Mouse (Mus musculus): ENCODE measurements around the gene Cacna1c. TPM values are rescaled to one million over a fixed set of nuclear protein-coding genes. Genes with fewer than 3 reads are reported as not detected.

Cacna1c gene
- polyA plus RNA-seq, 1 experiment from 2014 or later = 3.6 TPM

- Histone ChIP-seq H3K4me2 (no peak overlapping the region), H3K4me3 (no peak overlapping the region), H3K27ac (no peak overlapping the region), H3K4me1 (0 out of 2 replicates have a peak, but pooled peaks cover 3% of the 10 kb centered on the region), H3K27me3 (no peaks in the 10 kb centered on the region), H3K9ac (no peak overlapping the region), H3K36me3 (ENCODE audit: poor library complexity, severe bottlenecking) (no peaks in the 10 kb centered on the region), H3K9me3 (replicated peaks) (no peaks in the 10 kb centered on the region)
- ATAC-seq = no peak
- 75% methylated on average over 9 of the region's 9 CpGs for WGBS
Observed at GRCm38 (mm10) chr6:118989999-118990776, 206.0 kb downstream of the Cacna1c start.

DNA sequence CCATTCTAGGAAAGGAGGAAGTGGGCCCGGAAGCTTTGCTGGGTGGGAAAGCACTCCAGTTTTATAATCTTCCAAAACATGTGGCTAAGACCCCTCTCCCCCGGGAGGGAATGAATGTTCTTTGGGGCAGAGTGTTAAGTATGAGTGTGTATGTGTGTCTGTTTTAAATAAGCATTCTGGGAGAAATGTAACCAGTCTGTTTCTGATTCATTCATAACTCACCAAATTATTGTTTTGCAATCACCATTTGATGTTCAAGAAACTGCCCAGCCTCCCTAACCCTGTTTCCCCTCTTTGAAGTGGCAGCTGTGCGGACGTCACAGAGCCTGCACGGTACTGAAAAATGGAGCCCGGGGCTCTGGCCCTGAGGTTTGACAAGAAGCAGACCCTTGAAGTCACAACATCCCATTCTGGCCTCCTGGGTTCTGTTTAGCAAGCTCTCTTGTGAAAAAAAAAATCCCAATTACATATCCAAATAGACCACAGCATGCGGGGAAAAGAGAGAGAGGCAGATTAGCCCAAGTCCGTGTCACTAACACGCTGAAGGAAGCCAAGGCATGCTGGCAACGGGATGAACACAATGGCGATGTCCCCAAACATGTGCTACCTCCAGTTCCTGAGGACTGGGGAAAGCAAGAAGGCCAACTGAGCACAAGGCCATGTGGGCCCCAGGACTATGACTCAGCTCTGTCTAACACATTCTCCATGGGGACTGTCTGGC, 211.9 kb downstream of the Cacna1c start:
- Histone ChIP-seq H3K9me3 (replicated peaks) (no peaks in the 10 kb centered on the region), H3K9ac (no peak overlapping the region), H3K27ac (0 out of 2 replicates have a peak overlapping the region, but pooled peaks have one; percentile 26), H3K4me3 (no peak overlapping the region), H3K27me3 (no peaks in the 10 kb centered on the region), H3K4me2 (no peak overlapping the region), H3K4me1 (peaks cover 11% of the 10 kb centered on the region), H3K36me3 (ENCODE audit: poor library complexity, severe bottlenecking) (no peaks in the 10 kb centered on the region)
- ATAC-seq = no peak
- WGBS = 54% methylated on average over 11 of the region's 11 CpGs

- H3K9ac ChIP-seq = no peak overlapping the region
Observed at GRCm38 (mm10) chr6:118983471-118984040, 212.7 kb downstream of the Cacna1c start.

GRCm38 (mm10) chr6:118980265-118980664, 216.0 kb downstream of the Cacna1c start:
- no peak overlapping the region for H3K9ac ChIP-seq
- no peak for ATAC-seq
- H3K9me3 ChIP-seq (replicated peaks) = no peaks in the 10 kb centered on the region
- WGBS = 81% methylated on average over 12 of the region's 12 CpGs
- H3K36me3 ChIP-seq (ENCODE audit: poor library complexity, severe bottlenecking) = no peaks in the 10 kb centered on the region
- H3K4me2 ChIP-seq = no peak overlapping the region
- no peak overlapping the region for H3K4me3 ChIP-seq
- H3K4me1 ChIP-seq = peaks cover 29% of the 10 kb centered on the region
- H3K27ac ChIP-seq = no peak overlapping the region
- no peaks in the 10 kb centered on the region for H3K27me3 ChIP-seq

More at GRCm38 (mm10) chr6:118983471-118984040, 212.7 kb downstream of the Cacna1c start:
- Histone ChIP-seq H3K27me3 (no peaks in the 10 kb centered on the region), H3K27ac (0 out of 2 replicates have a peak overlapping the region, but pooled peaks have one; percentile 26), H3K4me2 (no peak overlapping the region), H3K36me3 (ENCODE audit: poor library complexity, severe bottlenecking) (no peaks in the 10 kb centered on the region), H3K4me1 (peaks cover 11% of the 10 kb centered on the region), H3K4me3 (no peak overlapping the region), H3K9me3 (replicated peaks) (no peaks in the 10 kb centered on the region)
- no peak for ATAC-seq
- 88% methylated on average over 8 of the region's 8 CpGs for WGBS

- ATAC-seq = peak; percentile 91
- H3K4me3 ChIP-seq = no peak overlapping the region
Observed at GRCm38 (mm10) chr6:118977443-118978271, 218.6 kb downstream of the Cacna1c start.

GRCm38 (mm10) chr6:118976617-118977016, 219.6 kb downstream of the Cacna1c start:
- Histone ChIP-seq H3K27ac (no peak overlapping the region; the same call in 1 of the 2 replicates), H3K4me2 (no peak overlapping the region), H3K4me3 (no peak overlapping the region), H3K4me1 (peaks cover 18% of the 10 kb centered on the region), H3K9me3 (replicated peaks) (no peaks in the 10 kb centered on the region), H3K27me3 (no peaks in the 10 kb centered on the region), H3K36me3 (ENCODE audit: poor library complexity, severe bottlenecking) (no peaks in the 10 kb centered on the region), H3K9ac (no peak overlapping the region)
- ATAC-seq = no peak
- 86% methylated on average over 14 of the region's 14 CpGs for WGBS

More at GRCm38 (mm10) chr6:118977443-118978271, 218.6 kb downstream of the Cacna1c start:
- H3K27ac ChIP-seq = peak overlapping the region; percentile 62
- H3K9ac ChIP-seq = no peak overlapping the region
- no peaks in the 10 kb centered on the region for H3K9me3 ChIP-seq (replicated peaks)
- H3K4me1 ChIP-seq = peaks cover 18% of the 10 kb centered on the region
- no peaks in the 10 kb centered on the region for H3K36me3 ChIP-seq (ENCODE audit: poor library complexity, severe bottlenecking)
- 17% methylated on average over 10 of the region's 10 CpGs for WGBS
- H3K27me3 ChIP-seq = no peaks in the 10 kb centered on the region
- H3K4me2 ChIP-seq = peak overlapping the region; percentile 46

DNA sequence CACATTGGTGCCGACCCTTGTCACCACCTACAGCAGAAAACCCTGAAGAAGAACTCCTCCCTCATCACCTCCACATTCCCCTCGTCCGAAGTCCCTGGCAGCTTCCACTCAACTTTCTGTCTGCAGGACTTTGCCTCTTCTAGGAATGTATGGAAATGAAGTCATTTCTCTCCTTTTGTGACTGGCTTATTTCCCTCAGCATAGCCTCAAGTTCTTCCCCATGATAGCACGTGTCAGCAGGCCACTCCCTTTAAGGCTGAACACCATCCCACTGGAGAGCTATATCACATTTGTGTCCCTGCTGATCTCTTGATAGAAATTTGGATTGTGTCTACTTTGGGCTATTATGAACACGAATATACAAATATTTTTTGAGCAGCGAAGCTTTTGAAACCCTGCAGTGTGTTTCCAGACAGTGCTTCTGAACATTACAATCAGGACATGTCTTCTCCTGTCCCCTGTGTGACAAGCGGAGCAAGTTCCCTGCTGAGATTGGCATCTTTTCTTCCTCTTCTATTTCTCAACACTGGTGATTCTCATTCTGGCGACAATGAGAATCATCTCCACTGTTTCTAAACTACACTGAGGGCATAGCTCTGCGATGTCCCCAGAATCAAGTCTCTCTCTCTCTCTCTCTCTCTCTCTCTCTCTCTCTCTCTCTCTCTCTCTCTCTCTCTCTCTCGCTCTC, 224.2 kb downstream of the Cacna1c start:
- Histone ChIP-seq H3K4me1 (peaks cover 5% of the 10 kb centered on the region), H3K9me3 (replicated peaks) (no peaks in the 10 kb centered on the region), H3K27me3 (no peaks in the 10 kb centered on the region), H3K4me2 (no peak overlapping the region), H3K36me3 (ENCODE audit: poor library complexity, severe bottlenecking) (no peaks in the 10 kb centered on the region), H3K4me3 (no peak overlapping the region), H3K9ac (no peak overlapping the region), H3K27ac (no peak overlapping the region)
- 73% methylated on average over 9 of the region's 10 CpGs for WGBS
- ATAC-seq = no peak

- no peaks in the 10 kb centered on the region for H3K36me3 ChIP-seq (ENCODE audit: poor library complexity, severe bottlenecking)
- peaks cover 3% of the 10 kb centered on the region for H3K4me1 ChIP-seq
- ATAC-seq = no peak
- H3K9me3 ChIP-seq (replicated peaks) = no peaks in the 10 kb centered on the region
- no peak overlapping the region for H3K4me3 ChIP-seq
- H3K4me2 ChIP-seq = no peak overlapping the region
- 84% methylated on average over 4 of the region's 4 CpGs for WGBS
- H3K27me3 ChIP-seq = no peaks in the 10 kb centered on the region
- no peak overlapping the region for H3K9ac ChIP-seq
- no peak overlapping the region for H3K27ac ChIP-seq
Observed at GRCm38 (mm10) chr6:118968776-118969175, 227.4 kb downstream of the Cacna1c start.

- no peak overlapping the region for H3K27ac ChIP-seq
- peak; percentile 59; the same call in 1 of the 2 replicates for ATAC-seq
- peaks cover 3% of the 10 kb centered on the region for H3K4me1 ChIP-seq
- WGBS = 59% methylated on average over 4 of the region's 4 CpGs
- H3K9me3 ChIP-seq (replicated peaks) = no peaks in the 10 kb centered on the region
- H3K4me2 ChIP-seq = no peak overlapping the region
- no peaks in the 10 kb centered on the region for H3K27me3 ChIP-seq
- no peak overlapping the region for H3K4me3 ChIP-seq
- no peak overlapping the region for H3K9ac ChIP-seq
- H3K36me3 ChIP-seq (ENCODE audit: poor library complexity, severe bottlenecking) = no peaks in the 10 kb centered on the region
Observed at GRCm38 (mm10) chr6:118966904-118967303, 229.3 kb downstream of the Cacna1c start.

GRCm38 (mm10) chr6:118965577-118965976, 230.6 kb downstream of the Cacna1c start:
- Histone ChIP-seq H3K9me3 (replicated peaks) (no peaks in the 10 kb centered on the region), H3K36me3 (ENCODE audit: poor library complexity, severe bottlenecking) (no peaks in the 10 kb centered on the region), H3K4me1 (peaks cover 3% of the 10 kb centered on the region), H3K27ac (no peak overlapping the region), H3K4me3 (no peak overlapping the region), H3K27me3 (no peaks in the 10 kb centered on the region), H3K4me2 (no peak overlapping the region), H3K9ac (no peak overlapping the region)
- ATAC-seq = no peak
- 63% methylated on average over 2 of the region's 2 CpGs for WGBS

DNA sequence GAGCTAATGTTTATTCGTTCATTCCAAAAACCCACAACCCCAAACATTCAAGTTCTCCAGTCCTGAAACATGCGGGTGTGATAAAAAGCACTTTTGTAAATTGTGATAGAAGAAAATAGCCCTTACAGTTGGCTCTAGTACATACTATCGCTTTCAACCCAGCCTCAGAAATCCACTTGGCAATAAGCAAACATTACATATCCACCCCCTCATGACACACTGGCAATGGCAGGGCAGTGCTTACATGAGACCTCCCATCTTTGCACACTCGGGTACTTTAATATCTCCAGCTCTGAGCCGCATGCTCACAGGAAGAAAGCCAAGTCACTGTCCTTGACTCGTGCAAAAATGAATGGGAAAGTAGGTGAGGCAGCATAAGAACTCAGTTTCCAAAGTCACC, 232.4 kb downstream of the Cacna1c start:
- Histone ChIP-seq H3K27me3 (no peaks in the 10 kb centered on the region), H3K4me1 (peaks cover 3% of the 10 kb centered on the region)
- WGBS = 92% methylated on average over 6 of the region's 6 CpGs

More for the DNA sequence above, 232.4 kb downstream of the Cacna1c start:
- no peaks in the 10 kb centered on the region for H3K36me3 ChIP-seq (ENCODE audit: poor library complexity, severe bottlenecking)
- ATAC-seq = no peak
- H3K9me3 ChIP-seq (replicated peaks) = no peaks in the 10 kb centered on the region
- no peak overlapping the region for H3K4me3 ChIP-seq
- H3K9ac ChIP-seq = no peak overlapping the region
- H3K27ac ChIP-seq = no peak overlapping the region
- H3K4me2 ChIP-seq = no peak overlapping the region

Measured in forebrain, embryonic 13.5 days (tissue).